Mouse (Mus musculus) liver, embryonic 14.5 days (tissue): Measurements from ENCODE around the gene Phf21b.

ENCODE experiments used
- CTCF ChIP-seq: IDR thresholded peaks from 2 replicates; pipeline ENCODE4 v1.5.1; 2016; ENCODE audit warnings: antibody characterized with exemption, low read depth, control low read depth
- EP300 ChIP-seq: IDR thresholded peaks from 2 replicates; pipeline ENCODE4 v1.6.1; 2016; ENCODE audit warnings: antibody characterized with exemption, low read depth

- TF ChIP-seq CTCF (no peak), EP300 (no peak)
These were observed 117.6 kb downstream of the Phf21b start for GRCm38 (mm10) chr15:84738246-84738645.
